Mouse (Mus musculus) kidney, postnatal 14 days (tissue): ENCODE measurements around the gene Lyrm7.

Experiments
- DNase-seq: peaks from one replicate; pipeline ENCODE4 v3.0.0; 2022; ENCODE audit warnings: mixed read lengths

Gene Lyrm7

DNA sequence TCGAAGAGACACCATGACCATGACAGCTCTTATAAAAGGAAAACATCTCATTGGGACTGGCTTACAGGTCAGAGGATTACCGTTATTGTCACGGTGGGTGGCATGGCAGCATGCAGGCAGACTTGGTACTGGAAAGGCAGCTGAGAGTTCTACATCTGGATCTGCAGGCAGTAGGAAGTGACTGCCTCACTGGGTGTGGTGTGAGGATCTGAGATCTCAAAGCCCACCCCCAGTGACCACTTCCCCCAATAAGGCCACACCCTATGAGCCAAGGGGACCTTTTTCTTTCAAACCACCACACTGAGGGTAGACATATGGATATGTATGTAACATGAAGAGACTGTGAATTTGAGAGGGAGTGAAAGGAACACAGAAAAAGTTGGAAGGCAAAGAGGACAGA lies 66.0 kb downstream of the Lyrm7 start:
- DNase-seq: no peak

DNA sequence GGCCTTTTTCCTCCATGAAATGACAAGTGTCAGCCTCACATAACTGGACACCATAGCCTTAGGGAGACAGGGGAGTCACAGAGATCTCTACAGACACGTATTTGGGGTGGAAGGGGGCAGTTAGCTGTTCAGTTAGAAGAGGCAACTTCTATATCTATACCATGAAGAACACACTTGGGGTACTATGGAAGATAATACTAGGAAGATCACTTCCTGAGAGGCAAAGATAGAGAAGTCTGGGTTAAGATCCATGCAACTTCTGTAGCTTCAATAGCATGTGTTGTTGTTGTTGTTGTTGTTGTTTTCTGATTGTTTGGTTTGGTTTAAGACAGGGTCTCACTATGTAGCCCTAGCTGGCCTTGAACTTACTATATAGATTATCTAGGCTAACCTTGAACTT lies 67.5 kb downstream of the Lyrm7 start:
- no peak for DNase-seq

DNA sequence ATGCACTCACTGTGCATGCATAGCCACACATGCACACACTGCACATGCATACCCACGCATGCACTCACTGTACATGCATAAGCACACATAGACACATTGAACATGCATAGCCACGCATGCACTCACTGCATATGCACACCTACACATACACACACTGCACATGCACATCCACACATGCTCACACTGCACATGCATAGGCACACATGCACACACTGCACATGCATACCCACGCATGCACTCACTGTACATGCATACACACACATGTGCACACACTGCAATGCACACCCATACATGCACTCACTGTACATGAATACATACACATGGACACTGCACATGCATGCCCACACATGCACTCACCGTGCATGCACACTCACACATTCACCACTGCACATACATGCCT lies 69.3 kb downstream of the Lyrm7 start:
- DNase-seq: no peak

DNA sequence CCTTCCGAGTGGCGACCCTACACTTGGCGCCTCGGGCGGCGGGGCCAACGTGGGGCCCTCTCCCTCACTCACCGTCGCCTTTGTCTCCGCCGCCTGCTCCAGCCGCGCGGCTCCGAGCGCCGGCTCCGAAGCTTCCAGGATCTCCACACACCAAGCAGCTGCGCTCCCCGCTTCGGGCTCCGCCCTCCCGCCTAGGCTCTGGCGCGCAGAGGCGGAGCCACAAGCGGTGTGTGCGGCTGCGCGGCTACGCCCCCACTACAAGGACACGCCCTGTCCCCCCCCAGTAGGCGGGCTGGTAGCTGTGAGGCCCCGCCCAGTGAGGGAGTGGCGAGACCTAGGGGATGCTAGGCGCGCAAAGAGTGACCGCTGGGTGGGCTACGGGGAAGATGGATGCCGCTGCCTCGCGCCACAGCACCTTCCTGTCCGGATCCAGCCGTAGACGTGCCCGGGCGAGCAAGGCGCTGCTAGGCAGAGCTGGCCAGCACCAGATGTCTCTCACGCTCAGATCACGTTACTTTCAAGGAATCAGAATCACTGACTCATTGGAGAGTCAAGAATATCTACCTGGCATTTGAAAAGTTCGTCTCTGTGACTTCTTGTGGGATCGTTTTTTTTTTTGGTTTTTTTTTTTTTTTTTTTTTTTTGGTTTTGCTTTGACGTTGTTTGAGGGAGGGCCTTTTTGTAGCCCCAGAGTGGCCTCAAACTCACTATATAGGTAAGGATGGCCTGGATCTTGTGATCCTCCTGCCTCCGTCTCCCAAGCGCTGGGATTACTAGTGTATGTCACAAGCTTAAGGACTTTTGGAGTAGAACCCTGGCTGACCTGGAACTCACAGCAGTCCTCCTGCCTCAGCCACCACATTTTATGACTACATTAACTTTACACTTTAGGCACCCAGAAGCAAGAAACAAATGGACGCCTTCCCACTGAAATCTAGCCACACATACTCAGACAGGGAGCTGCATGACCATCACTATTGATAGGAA lies 72.9 kb downstream of the Lyrm7 start, which contains the start of gene Cdc42se2:
Gene Cdc42se2, minus strand, starts transcription at position 188 of the 987 bp plus-strand sequence.
- DNase-seq: peak; percentile 98

DNA sequence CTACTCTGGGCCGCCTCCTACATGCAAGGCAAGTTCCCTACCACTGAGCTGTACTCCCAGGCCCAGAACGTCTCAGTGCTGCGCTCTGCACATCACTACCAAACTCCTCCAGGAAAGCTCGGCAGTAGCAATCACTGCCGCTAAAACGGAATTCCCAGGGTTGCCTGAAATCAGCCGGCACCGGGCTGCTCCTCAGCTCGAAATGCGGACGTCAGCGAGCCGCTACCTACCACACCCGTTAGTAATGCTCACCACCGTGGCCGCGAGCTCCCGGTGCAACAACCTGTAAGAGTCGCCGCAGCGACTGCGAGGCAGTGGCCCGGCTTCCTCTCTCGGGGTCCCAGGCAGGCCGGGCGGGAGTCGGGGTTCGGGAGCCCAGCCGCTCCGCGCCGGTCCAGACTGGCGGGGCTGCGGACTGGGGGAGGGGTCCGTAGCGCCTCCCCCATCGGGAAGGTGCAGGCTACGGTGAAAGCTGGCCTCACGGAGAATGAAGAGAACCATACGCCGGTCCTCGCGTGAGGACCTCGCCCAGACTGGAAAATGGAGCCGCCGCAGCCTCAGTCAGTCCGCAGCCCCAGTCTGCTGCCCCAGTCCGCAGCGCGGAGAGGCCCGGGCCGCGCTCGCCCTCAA lies 73.7 kb downstream of the Lyrm7 start:
- peak; percentile 73 for DNase-seq

DNA sequence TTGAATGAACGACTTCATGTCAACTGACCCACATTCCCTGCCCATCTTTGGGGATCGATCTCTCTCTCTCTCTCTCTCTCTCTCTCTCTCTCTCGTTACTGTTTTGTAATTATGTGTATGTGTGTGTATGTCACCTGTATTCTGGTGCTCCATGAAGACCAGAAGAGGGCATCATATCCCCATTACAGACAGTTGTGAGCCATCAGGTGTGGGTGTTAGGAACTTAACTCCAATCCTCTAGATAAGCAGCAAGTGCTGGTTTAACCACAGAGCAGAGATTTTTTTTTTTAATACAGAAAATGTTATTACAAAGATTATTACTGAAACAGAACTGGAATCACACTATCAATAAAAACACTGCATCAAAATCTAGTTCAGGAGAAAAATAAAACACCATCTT lies 75.2 kb downstream of the Lyrm7 start:
- DNase-seq: no peak

DNA sequence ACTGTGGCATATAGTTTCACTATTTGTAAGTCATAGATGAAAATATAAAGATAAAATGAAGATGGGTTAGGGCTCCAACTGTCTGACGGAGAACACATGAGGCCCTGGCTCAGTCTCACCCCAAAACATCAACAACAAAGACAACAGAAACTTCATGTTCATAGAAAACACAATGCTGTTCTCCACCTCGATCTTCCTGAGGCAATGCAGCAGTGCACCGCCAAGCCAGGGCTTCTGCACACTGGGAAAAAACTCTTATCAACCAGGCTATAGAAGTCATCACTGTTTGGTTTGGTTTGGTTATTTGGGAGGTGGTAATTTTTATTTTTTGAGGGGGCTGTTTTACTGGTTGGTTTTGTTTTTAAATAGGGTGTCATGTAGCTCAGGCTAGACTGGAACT lies 76.3 kb downstream of the Lyrm7 start:
- no peak for DNase-seq

DNA sequence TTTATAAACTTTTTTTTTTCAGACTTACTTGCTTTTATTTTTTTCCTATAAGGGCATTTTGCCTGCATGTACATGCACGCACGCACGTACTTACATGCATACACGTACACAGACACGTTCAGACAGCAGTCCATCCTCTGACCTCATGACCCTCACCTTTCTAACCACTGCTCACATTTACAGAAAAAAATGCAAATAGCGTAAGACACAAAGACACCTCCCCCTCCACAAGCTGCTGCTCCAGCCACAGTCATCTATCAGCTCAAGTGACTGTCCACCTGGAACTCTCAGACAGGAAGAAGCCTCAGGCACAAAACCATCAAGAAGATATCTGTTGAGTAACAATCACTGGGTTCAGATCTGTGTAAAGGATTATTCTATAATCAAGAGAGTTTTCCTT lies 78.5 kb downstream of the Lyrm7 start:
- DNase-seq: no peak

DNA sequence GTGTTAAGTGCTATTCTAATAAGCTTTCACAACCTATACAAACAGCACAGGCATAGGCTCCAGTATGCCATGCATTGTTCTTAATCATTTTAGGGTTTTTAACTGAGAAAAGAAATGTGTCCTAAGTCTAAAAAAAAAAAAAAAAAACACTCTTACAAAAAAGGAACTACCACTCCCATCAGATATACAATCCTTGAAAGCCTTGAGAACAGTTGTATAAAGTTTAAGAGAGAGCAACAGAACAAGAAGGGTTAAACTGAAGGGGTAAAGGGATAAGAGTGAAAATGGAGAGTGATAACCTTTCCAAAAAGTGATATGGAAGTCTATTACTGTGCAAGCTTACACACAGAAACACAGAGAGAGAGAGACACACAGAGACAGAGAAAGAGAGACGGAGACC lies 80.8 kb downstream of the Lyrm7 start:
- DNase-seq: no peak

DNA sequence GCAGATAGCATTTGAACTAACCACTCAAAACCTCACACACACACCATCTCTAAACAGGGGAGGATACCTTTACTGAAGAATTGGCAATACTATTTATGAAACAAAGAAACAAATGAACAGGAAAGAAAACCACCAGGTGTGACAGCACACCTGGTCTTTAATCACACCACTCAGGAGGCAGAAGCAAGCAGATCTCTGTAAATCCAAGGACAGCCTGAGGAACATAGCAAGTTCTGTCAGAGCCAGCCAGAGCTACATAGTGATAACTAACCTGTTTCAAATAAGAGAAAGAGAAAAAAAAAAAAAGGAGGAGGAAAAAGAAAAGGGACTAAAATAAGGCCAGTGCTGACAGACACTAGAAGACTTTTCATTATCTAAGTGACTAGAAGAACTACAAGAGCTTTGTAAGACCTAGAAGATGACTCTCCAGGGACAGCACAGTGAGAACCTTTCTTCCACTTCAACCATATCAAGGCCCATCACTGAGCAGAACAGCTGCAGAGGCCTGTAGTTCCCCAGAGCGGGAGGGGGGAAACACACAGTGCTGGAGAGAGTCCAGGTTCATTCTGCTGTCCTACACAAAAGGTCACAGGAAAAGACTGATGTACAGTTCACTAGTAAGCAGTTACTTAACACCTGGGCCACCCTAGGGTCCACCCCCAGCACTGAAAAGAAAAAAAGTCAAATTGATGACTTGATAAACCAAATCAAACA lies 82.4 kb downstream of the Lyrm7 start:
- peak; percentile 18 for DNase-seq

DNA sequence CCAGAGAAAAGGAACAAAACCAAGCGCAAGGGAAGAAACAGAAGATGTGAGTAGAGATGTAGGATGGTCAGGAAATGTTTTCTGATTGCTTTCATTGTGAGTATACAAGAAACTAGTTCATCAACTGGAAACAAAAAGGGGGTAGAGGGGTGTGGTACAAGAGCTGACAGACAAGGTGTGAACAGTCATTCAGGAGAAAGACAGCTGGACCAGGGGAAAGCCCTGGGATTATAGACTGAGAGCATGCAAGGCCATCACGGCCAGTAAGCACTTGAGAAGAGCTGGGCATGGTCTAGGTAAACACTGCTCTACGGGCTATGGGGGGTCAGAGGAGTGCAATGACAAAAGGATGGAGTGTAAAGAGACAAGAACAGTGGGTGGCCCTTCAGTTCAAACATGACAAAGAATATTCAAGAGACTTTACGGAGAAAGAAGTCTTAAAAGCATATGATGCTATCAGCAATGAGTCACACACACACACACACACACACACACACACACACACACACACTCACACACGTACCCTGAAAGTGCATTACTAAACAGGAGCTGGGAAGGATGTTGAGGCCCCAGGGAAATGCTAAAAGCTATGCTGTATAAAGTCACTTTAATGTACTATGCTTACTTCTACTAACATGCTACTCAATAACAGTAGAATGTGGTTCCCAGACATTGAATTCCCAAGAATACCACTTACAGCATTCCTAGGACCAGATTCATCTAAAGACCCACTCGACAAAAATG lies 83.2 kb downstream of the Lyrm7 start:
- DNase-seq: no peak
